Mouse (Mus musculus) E14TG2a.4 (cell line): ENCODE measurements around the gene Eif2s1.

Source experiments
- CTCF ChIP-seq: conservative IDR thresholded peaks from 2 replicates; pipeline ENCODE4 v1.5.1; 2014; ENCODE audit warnings: low read length
- POU5F1 ChIP-seq: IDR thresholded peaks from 2 replicates; pipeline ENCODE4 v1.6.1; 2014; ENCODE audit warnings: low read length, borderline replicate concordance

DNA sequence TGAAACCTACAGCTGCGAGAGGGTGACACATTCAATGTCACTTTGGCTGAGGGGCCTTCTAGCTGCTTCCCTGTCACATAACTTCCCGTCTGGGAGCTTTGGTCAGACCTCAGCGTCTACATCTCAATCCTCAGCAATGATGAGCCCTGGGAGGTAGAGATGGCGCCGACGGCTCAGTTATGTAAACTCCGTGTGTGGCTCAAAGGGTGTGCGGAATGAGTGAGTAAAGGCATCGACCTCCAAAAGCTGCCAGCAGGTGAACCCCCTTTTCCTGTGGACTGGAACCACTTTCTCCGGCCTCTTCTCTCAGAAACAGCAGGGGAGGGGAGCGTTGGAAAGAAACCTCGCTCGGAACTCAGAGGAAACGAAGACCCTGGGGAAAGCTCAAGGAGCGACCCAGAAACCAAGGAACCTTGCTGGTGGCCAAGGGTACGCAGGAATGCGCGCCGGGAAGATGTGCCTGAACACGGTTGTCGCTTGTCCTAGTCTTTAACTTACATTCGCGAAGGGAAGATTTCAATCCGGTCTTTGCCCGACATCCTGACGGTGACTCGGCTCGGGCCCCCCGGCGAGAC is 611 bp upstream of the Eif2s1 start:
- TF ChIP-seq CTCF (no peak), POU5F1 (no peak)
